Mouse (Mus musculus) frontal cortex, postnatal 25 days (tissue): ENCODE measurements around the gene Uts2.
"Not testable (repeated sequence)": the region's sequence is repeated elsewhere in the genome, so short reads cannot be mapped to it uniquely, and the experiment has no call there.

Experiments used
- DNase-seq, 2 experiments: peaks; one replicate each; pipeline ENCODE4 v3.0.0; 2022; ENCODE audit warnings: low spot score in 2 of 2

Uts2 gene

DNA sequence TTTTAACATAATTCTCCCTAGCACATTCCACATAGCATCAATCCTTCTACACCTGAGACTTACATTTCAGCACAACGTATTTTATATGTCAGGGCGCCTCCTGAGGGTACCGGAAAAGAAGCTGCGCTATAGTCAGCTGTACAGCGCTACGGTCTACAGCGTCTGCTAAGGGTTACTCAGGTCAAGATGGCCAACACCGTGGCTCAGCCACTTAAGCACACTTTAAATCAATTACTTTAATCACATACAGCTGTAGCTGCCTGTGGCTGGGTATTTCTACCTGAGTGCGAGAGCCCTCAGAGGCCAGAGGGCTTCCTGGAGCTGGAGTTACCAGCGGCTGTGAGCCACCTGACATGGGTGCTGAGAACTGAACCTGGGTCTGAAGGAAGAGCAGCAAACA is 19.0 kb downstream of the Uts2 start:
- no peak for DNase-seq

DNA sequence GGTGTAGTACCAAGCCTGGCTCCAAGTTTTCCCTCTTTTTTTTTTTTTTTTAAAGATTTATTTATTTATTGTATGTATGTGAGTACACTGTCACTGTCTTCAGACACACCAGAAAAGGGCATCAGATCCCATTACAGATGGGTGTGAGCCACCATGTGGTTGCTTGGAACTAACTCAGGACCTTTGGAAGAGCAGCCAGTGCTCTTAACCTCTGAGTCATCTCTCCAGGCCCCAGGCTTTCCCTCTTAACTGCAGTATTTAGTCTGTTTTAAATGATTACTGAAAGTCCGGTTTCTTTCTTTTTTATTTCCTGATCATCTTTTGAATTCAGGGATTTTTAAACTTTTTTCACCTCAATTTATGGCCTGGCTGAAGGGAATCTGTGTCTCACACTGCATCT is 20.5 kb downstream of the Uts2 start:
- not testable (repeated sequence) for DNase-seq

DNA sequence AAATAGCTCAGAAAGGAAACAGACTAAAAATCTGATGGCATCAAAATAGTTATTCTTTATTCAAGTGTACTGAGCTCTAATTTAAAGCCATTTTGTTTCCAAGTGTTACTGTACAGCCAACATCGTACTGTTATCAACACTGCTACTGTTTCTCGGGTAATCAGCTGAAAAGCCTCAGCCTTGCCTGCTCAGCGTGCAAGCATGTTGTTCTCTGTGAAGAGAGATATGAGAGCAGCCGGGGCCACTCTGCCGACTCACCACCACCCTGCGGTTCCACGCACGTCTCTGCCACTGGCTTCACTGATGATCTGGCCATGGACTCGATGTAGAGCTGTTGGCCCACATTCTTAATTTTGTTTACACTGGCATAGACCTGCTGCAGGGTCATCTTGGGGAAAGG is 27.3 kb downstream of the Uts2 start:
- no peak for DNase-seq

DNA sequence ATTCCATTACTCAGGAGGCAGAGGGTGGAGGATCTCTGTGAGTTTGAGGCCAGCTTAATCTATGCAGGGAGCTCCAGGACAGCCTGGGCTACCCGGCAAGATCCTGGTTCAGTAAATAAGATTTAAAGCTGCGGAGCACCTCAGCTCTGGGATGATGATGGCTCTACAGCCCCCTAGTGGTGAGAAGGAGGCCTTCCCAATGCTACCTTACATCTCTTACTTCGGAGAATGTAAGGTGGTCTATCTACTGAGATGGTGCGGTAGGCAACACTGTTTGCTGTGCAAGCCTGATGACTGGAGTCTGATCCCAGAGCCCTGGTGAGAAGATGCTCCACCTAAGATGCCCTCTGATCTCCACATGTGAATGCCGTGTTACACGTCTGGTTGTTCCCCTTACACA is 30.1 kb downstream of the Uts2 start:
- no peak for DNase-seq

DNA sequence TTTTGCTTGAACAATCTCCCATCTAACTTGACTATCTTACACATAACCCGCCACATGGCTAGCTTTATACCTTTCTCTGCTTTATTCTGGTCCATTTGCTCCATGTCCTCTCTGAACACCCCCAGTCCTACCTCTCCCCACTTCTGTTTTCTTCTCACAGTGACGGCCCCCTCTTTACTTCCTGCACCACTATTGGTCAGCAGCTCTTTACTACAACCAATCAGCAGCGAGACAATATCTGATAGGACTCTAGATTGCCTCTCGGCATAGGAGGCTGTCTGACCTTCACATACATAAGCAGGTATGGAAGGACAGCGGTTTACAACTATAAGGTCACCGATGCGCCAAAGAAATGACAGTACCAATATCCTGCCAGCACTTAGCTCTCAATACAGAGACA is 39.6 kb downstream of the Uts2 start:
- no peak for DNase-seq

DNA sequence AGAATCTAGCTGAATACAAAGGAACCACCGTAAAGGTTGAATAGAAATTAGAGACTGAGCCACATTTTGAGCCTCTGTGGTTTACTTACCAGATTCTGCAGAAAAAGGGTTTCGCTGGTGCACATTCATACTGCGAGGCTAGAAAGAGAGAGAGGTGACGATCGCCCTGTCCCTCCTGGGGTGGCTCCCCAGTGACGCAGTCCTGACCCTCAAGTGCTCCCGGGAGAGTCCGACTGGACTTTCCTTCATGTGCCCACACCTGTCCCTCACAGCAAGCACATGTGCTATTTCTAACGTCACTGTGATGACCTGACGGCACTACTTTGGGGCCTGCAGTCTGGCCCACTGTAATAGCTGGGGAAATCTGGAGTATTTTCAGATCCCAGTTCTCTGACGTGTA is 40.9 kb downstream of the Uts2 start:
- no peak for DNase-seq

DNA sequence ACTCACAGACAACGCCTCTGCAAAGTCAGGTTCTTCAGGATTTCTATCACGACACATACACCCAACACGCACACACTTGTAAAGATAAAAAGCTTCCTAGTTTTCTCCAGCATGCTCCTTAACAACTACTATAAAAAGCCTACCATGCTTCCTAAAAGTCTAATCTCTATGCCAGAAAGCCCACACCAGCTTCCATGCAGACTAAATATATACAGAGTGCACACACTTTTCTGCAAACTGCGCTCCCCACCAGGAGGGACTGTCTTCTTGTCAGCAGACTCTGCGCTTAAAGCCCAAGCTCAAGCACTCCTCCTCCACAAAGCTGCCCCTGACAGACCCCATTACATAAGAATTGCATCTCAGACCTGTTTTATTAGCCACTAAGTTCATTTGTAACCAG is 44.6 kb downstream of the Uts2 start:
- peak in 1 of 2 experiments; percentile 15 for DNase-seq

DNA sequence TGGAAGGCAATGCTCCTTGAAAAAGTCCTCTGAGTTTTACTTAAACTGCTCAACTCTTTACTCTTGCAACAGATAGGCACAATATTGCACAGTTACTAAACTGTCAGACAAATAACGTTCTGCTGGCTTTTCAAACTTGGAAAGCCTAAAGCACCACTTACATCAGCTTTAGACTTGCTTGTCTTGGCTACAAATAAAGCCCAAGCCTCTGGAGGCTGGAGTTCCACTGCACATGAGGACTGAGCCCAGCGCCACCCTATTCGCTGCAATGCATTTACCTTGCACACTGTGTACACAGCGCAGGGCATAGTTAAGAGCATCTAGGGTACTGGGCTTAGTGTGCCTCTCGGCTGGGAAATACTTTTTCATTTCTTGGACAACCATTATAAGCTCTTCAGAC is 46.4 kb downstream of the Uts2 start:
- DNase-seq = no peak

DNA sequence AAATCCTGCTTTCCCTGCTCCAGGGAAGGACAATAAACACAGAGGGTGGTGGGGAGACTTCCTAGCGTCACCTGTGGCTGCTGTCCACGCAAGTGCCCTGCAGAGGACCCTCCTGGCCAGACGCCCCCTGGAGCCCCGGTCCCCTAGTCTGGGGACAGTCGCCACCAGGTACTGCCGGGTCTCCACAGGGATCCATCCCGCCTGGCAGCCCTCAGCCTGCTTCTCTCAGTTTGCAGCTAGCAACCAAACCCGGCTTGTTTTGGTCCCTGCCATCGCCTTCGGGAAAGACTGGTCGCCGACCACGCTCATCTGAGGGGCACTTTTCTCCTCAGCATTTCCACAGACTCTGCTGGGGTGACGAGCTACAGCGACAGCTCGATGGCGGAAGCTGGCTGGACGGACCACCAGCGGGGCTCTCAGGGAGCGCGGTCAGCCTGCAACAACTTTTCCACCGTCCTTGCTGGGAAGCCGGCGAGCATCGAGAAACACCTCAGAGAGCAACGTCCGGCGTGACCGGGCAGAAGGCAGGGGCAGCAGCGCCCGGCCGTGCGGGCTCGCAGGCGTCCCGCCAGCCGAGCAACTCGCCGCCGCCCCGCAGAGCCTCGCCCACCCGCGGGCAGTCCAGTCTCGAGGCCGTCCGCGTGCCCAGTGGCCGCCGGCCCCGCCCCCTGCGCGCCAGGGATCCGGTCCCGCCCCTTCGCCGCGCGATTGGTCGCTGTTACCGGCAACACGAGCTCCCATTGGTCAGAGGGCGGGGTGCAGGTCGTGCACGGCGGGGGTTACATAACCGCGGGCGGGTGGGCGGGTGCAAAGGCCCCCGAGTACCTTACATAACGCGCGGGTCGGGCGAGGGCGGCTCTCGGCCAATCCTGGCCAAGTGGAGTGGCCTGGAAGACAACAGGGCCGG is 47.4 kb downstream of the Uts2 start, which contains the start of gene Per3:
Gene Per3 (minus strand): TSS at position 629 of the 907 bp plus-strand sequence.
- peak; percentile 94 to 97 for DNase-seq

DNA sequence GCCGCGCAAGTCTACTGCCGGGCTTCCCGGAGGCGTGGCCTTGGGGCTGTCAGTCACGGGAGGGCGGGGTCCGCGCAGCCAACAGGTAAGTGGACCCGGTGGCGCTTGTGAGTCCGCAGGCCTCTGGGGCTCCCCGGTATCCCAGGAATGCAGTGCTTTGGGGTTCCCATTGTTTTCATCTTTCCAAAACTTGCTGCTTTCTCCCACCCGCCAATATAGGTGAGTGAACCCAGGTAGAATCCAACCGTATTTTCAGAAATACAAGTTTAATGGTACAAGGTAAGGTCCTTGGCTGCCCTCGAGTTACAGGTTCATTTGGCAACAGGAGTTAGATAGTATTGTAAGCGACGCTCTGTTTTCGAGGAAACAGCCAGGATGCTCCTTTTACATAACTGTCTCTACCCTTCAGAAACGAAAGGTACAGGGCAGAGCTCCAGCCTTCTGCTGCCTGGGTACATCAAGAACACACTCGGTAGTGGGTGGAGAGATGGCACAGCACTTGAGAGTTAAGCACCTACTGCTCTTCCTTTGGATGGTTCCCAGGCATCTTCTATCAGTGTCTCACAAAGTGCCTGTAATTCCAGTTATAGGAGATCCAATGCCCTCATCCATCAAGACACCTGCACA is 48.2 kb downstream of the Uts2 start:
- peak in 1 of 2 experiments; percentile 31 for DNase-seq

DNA sequence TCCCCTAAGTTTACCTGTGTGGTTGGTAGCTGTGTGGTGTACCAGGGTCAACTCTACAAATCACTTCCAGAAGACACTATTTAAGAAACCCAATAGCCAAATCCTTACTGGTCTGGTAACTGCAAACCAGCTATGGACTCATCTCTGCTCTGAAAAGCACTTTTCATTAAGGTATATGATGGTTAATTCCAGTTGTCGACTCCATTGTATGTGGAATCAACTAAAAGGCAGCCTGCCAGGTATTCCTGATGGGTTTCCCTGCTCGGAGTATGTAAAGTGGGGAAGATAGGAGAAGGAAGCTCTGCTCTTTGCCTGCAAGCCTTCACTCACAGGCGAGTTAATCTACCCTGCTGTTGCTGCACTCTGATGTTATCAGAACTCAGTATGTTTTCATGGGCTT is 49.6 kb downstream of the Uts2 start:
- no peak for DNase-seq

DNA sequence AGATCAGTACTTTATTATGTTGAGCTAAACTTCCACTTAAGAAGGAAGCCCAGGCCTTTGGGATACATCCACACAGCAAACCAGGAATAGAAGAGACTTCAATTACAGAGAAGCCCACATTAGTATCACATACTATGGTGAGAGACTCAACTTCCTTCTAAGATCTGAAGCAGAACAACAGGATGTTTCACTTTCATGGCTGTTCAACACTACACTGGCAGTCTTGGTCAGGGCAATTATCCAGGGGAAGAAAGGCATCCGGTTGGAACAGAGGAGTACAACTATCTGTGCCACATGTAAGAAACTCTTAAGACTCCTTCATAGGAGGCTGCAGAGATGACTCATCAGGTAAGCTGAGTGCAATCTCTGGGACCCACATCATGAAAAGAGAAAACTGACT is 54.3 kb downstream of the Uts2 start:
- no peak for DNase-seq
